Mouse (Mus musculus) stomach, postnatal 0 days (tissue): ENCODE measurements around the gene Mamstr. TPM values are rescaled to one million over a fixed set of nuclear protein-coding genes. Genes with fewer than 3 reads are reported as not detected.
A peak's percentile ranks its signal among the peaks of the same experiment; 100 is the strongest.

Source experiments
- ATAC-seq: fragments of 200-750 bp; cut with Nextera tagmentation; 2 replicates; pipeline ENCODE4 v1.8.0; 2017; ENCODE audit not compliant: low FRiP score, low TSS enrichment
- DNase-seq: peaks from one replicate; pipeline ENCODE4 v3.0.0-alpha.2; 2016; ENCODE audit warnings: low spot score
- H3K27ac ChIP-seq: fragments of 300-500 bp; sonication (generic); replicated peaks from 2 replicates; pipeline ENCODE4 v1.5.1; 2014; ENCODE audit warnings: mild to moderate bottlenecking, control low read depth
- H3K27me3 ChIP-seq: fragments of 300-500 bp; sonication (generic); 2 replicates; pipeline ENCODE4 v1.6.1; 2014; ENCODE audit warnings: low read length; ENCODE audit not compliant: control insufficient read depth, insufficient read depth
- H3K36me3 ChIP-seq: fragments of 300-500 bp; sonication (generic); 2 replicates; pipeline ENCODE4 v1.6.1; 2014; ENCODE audit warnings: low read length, mixed read lengths; ENCODE audit not compliant: control insufficient read depth, insufficient read depth
- H3K4me1 ChIP-seq: fragments of 300-500 bp; sonication (generic); replicated peaks from 2 replicates; pipeline ENCODE4 v1.6.1; 2014; ENCODE audit warnings: antibody characterized with exemption; ENCODE audit not compliant: control insufficient read depth, insufficient read depth
- H3K4me2 ChIP-seq: fragments of 300-500 bp; sonication (generic); replicated peaks from 2 replicates; pipeline ENCODE4 v1.6.1; 2014; ENCODE audit warnings: low read depth, mild to moderate bottlenecking, control low read depth, moderate library complexity
- H3K4me3 ChIP-seq: fragments of 300-500 bp; sonication (generic); 2 replicates; pipeline ENCODE4 v1.5.1; 2014; ENCODE audit warnings: low read depth, low read length, control low read depth
- H3K9ac ChIP-seq: fragments of 300-500 bp; sonication (generic); 2 replicates; pipeline ENCODE4 v1.6.1; 2014; ENCODE audit warnings: mild to moderate bottlenecking, low read length, control low read depth, mixed read lengths
- H3K9me3 ChIP-seq: fragments of 300-500 bp; sonication (generic); 2 replicates; pipeline ENCODE4 v1.6.1; 2016; ENCODE audit warnings: low read length; ENCODE audit not compliant: control insufficient read depth
- CTCF ChIP-seq: IDR thresholded peaks from 2 replicates; pipeline ENCODE4 v1.5.1; 2016; ENCODE audit warnings: antibody characterized with exemption, low read depth, mild to moderate bottlenecking, moderate library complexity
- EP300 ChIP-seq: optimal IDR thresholded peaks from 2 replicates; pipeline ENCODE3; 2016; ENCODE audit warnings: antibody characterized with exemption
- WGBS: fragments of 180-500 bp; shearing (Covaris S2); extraction: QIAGEN DNeasy Blood & Tissue Kit; methylation state at CpG from one replicate; pipeline ENCODE4 v1.1.7; 2014; 5-methylcytosine and 5-hydroxymethylcytosine counted together
- polyA plus RNA-seq: library from polyadenylated mRNA; unstranded; fragments of >200 nt; fragmentation: Nextera tagmentation; extraction: Ambion mirVana; gene quantifications from 2 replicates; pipeline ENCODE4 v1.2.1, GENCODE M21; 2015

Mamstr gene
- polyA plus RNA-seq, 1 experiment from 2014 or later = 4.6 TPM

DNA sequence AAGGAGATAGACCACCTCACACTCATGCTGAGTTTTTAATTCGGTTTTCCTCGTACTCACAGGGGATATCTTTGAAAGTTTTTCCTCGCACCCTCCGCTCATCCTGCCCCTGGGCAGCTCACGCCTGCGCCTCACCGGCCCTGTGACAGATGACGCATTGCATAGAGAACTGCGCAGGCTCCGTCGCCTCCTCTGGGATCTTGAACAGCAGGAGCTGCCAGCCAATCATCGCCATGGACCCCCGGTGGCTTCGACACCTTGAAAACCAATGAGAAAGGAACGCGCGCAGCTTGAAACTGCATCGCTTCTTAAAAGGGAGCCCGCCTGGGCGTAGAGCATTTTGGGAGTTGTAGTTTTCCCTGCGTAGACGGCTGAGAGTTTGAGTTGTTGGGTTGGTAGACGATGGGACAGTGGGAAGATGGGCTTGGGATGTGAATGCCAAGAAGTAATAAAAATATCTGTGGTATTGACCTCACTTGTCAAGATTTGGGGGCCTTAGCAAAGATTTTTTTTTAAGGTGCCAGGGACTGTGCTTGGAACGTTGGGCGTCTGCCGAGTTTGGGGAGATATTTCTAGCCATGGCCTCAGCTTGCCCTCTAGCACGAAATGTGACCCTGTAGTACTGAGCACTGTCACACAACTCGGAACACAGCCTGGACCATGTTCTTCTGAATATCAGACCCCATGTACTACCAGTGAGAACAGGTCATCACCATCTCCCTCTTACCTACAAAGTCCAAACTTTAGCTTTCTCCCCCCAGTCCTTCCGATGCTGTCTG is 965 bp upstream of the Mamstr start:
- H3K36me3 ChIP-seq = 0 out of 2 replicates have a peak, but pooled peaks cover 2% of the 10 kb centered on the region
- ATAC-seq (peak; percentile 87), DNase-seq (peak; percentile 95)
- no peak overlapping the region for H3K27ac ChIP-seq
- no peaks in the 10 kb centered on the region for H3K27me3 ChIP-seq
- TF ChIP-seq EP300 = no peak
- TF ChIP-seq CTCF = no peak
- no peaks in the 10 kb centered on the region for H3K9me3 ChIP-seq
- 0 out of 2 replicates have a peak overlapping the region, but pooled peaks have one; percentile 27 for H3K9ac ChIP-seq
- WGBS = 21% methylated on average over 29 of the region's 29 CpGs
- peak overlapping the region; percentile 47 for H3K4me2 ChIP-seq
- no peak overlapping the region for H3K4me3 ChIP-seq
- H3K4me1 ChIP-seq = peaks cover 21% of the 10 kb centered on the region

DNA sequence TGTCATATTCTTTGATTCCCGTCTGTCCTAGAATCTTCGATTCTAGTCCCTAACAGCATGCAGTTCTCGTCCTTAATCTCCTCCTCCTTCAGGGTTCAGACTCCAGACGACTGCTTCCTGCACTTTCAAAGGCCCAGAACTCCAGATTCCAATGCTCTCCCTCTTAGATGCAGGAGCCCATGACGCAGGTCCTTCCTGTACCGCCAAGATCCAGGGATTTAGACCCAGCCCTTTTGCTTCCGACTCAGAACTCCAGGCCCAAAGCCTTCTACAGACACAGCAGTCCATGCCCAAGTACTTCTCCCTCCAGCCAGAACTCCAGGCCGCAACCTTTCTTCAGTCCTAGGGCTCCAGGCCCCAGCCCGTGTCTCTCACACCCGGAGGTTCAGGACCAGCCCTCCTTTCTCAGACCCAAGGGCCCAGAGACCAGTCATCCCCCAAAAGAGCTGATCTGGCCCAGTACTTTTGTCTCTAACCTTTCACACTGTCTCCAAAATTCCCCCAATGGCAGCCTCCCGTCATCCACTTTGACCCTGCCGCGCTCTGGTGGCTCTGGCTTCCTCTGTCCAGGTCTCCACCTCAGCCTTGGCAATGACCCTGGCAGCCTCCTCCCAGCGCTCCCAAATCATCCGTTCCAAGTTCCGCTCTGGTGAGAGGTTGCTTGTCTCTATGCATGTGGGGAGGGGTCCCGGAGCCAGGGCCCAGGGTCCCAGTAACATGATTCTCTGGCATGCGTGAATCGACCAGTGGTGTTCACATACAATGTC is 597 bp downstream of the Mamstr start:
- WGBS = 79% methylated on average over 19 of the region's 19 CpGs
- 0 out of 2 replicates have a peak overlapping the region, but pooled peaks have one; percentile 13 for H3K27ac ChIP-seq

DNA sequence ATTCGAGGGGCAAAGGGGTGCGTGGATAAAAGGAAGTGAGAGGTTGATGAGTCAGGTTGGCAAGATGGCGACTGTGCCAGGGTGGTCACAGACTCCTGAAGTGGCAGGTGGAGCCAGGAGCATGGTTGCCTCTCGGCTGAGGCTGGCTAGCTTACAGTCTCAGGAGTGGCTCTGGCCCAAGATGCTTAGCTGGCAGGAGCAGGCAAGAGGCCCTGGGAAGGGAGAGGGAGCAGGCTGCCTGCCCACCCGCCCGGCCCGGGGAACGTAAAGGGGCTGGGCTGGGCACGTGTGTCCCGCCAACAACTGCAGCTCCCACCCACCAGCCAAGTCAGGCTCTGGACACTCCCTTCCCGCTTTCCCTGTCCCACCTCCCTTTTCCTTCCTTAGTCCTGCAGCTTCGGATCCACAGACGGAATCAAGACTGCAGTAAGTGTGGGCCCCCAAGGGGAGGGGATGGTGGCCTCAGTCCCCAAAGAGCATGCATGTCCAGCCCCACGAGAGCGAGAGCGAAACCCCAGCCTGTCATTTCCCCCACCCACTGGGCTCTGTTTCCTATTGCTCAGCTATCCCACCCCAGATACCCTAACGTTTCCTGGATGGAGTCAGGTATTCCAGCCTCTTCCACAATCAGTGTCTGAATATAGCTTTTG is 1.7 kb downstream of the Mamstr start:
- peak; percentile 68 for DNase-seq
- H3K4me1 ChIP-seq = peaks cover 21% of the 10 kb centered on the region

More for the DNA sequence above, 597 bp downstream of the Mamstr start:
- no peak for TF ChIP-seq CTCF
- no peak for TF ChIP-seq EP300
- ATAC-seq = no peak
- Histone ChIP-seq H3K36me3 (0 out of 2 replicates have a peak, but pooled peaks cover 2% of the 10 kb centered on the region), H3K4me1 (peaks cover 21% of the 10 kb centered on the region), H3K4me2 (no peak overlapping the region), H3K9ac (no peak overlapping the region), H3K4me3 (no peak overlapping the region), H3K27me3 (no peaks in the 10 kb centered on the region), H3K9me3 (no peaks in the 10 kb centered on the region)
- DNase-seq = no peak

GRCm38 (mm10) chr7:45642083-45642482 is 2.3 kb downstream of the Mamstr start:
- peak overlapping the region; percentile 37 for H3K4me3 ChIP-seq
- H3K4me1 ChIP-seq = peaks cover 21% of the 10 kb centered on the region
- H3K27ac ChIP-seq = peak overlapping the region; percentile 70; the same call in 1 of the 2 replicates
- TF ChIP-seq EP300 = no peak
- no peak for TF ChIP-seq CTCF
- ATAC-seq (no peak), DNase-seq (no peak)
- H3K9me3 ChIP-seq = no peaks in the 10 kb centered on the region
- H3K4me2 ChIP-seq = peak overlapping the region; percentile 71
- H3K9ac ChIP-seq = peak overlapping the region; percentile 61
- H3K27me3 ChIP-seq = no peaks in the 10 kb centered on the region
- H3K36me3 ChIP-seq = no peaks in the 10 kb centered on the region
- WGBS = 49% methylated on average over 5 of the region's 5 CpGs

More for the DNA sequence above, 1.7 kb downstream of the Mamstr start:
- TF ChIP-seq EP300 (no peak), CTCF (no peak)
- Histone ChIP-seq H3K9ac (peak overlapping the region; percentile 61), H3K4me2 (peak overlapping the region; percentile 71), H3K27ac (peak overlapping the region; percentile 70), H3K36me3 (0 out of 2 replicates have a peak, but pooled peaks cover 2% of the 10 kb centered on the region), H3K9me3 (no peaks in the 10 kb centered on the region), H3K4me3 (peak overlapping the region; percentile 37), H3K27me3 (no peaks in the 10 kb centered on the region)
- WGBS = 25% methylated on average over 16 of the region's 17 CpGs
- peak; percentile 8; the same call in 1 of the 2 replicates for ATAC-seq

DNA sequence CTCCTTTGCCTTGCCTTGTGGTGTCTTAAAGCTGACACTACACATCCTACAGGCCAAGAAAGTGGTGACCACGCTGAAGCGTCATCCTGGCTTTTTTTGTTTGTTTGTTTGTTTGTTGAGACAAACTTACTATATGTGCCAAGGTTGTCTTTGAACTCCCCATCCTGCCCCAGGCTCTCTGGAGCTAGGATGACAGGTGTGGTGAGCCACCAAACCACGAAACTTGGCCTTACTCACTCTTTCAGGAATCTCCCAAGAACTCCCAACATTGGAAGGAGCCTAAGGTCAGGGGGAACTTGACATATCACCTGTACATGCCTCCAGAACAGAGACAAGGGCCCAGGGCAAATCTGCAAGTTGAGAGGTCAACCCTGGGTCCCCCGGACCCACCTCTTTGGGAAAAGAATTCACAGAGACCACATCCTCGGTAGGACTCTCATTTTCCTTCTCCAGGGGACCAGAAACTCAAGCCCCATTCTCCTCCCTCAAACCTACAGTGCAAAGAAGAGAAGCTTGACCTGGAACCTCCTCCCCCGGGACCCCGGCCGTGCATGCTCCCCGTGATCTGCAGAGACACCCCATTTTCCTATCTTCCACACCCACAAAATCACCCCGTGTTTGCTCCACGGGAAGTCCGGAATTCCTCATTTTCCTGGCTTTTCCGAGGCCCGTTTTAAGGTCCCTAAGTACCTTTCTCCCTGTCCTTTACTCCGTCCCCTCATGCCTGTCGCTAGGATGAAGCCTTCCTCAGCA is 2.9 kb downstream of the Mamstr start:
- peaks cover 21% of the 10 kb centered on the region for H3K4me1 ChIP-seq
- no peak for DNase-seq

More for the DNA sequence above, 2.9 kb downstream of the Mamstr start:
- Histone ChIP-seq H3K9ac (peak overlapping the region; percentile 61), H3K27me3 (no peaks in the 10 kb centered on the region), H3K4me2 (peak overlapping the region; percentile 71), H3K27ac (peak overlapping the region; percentile 87), H3K4me3 (peak overlapping the region; percentile 37), H3K9me3 (no peaks in the 10 kb centered on the region), H3K36me3 (no peaks in the 10 kb centered on the region)
- no peak for TF ChIP-seq EP300
- TF ChIP-seq CTCF = no peak
- ATAC-seq = no peak
- WGBS = 24% methylated on average over 16 of the region's 16 CpGs
